Mouse (Mus musculus): ENCODE measurements around the gene Ltb4r1. TPM values are rescaled to one million over a fixed set of nuclear protein-coding genes. Genes with fewer than 3 reads are reported as not detected.

The Ltb4r1 gene
- polyA plus RNA-seq (2016; fragmentation: Nextera tagmentation; extraction: Ambion mirVana), result 0.26 and 0.68 TPM in 2 replicates

- Histone ChIP-seq H3K9me3 (no peaks in the 10 kb centered on the region), H3K4me2 (no peak within 1 kb of the TSS), H3K4me1 (replicated peaks) (peaks cover 27% of the 10 kb centered on the region), H3K4me3 (replicated peaks) (no peak within 1 kb of the TSS), H3K27me3 (peaks cover 83% of the 10 kb centered on the region), H3K27ac (no peak within 1 kb of the TSS), H3K9ac (replicated peaks) (no peak within 1 kb of the TSS), H3K36me3 (no peaks in the 10 kb centered on the region)
- ATAC-seq (ENCODE audit: insufficient number of reproducible peaks, insufficient read depth, low FRiP score, low TSS enrichment, low read depth), result no peak
- WGBS, result 70% methylated on average over 4 of the region's 4 CpGs
These were observed at the start of gene Ltb4r1 for GRCm38 (mm10) chr14:55765696-55766095. Gene Ltb4r1, plus strand, starts transcription at chr14:55765962.

DNA sequence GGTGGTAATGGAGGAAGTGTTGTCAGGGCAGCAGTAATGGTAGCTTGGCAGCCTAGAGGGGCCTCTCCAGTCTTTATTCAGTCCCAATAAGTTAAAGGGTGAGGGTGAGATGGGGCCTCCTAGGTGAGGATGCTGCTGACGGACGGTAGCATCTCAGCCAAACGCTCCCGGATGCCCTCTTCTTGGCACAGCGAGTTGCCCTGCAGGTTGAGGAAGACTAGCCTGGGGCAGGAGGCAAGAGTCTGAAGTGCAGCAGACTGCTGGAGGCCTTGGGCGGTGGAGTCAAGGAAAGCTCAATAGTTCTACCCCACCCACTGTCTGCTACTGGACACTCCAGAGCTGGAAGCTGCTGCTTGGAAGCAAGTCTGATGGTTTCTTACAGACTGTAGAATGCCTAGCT lies 49.5 kb upstream of the Ltb4r1 start:
- H3K27ac ChIP-seq, result no peak overlapping the region
- H3K4me1 ChIP-seq (replicated peaks), result peaks cover 15% of the 10 kb centered on the region
- H3K9me3 ChIP-seq, result no peaks in the 10 kb centered on the region
- ATAC-seq (ENCODE audit: insufficient number of reproducible peaks, insufficient read depth, low FRiP score, low TSS enrichment, low read depth), result no peak
- peaks cover 35% of the 10 kb centered on the region for H3K36me3 ChIP-seq
- H3K27me3 ChIP-seq, result peaks cover 28% of the 10 kb centered on the region
- H3K9ac ChIP-seq (replicated peaks), result no peak overlapping the region
- WGBS, result 96% methylated on average over 6 of the region's 6 CpGs
- H3K4me3 ChIP-seq (replicated peaks), result no peak overlapping the region
- no peak overlapping the region for H3K4me2 ChIP-seq

DNA sequence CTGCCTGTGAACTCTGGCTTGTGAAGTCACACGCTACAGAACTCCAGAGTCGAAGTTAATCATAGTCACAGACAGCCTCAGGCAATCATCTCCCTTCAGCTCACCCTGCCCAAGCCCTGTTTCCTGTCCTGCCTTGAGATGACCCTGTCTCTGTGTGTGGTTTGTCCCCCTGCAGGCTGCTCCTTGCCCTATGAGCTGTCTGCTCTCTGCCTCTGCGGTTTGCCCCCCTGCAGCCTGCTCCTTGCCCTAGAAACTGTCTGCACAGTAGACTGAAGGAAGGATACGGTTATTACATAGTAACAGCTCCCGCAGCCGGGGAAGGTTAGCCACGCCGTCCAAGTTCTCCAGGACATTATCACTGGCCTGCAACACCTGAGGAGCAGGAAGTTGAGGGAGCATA lies 48.9 kb upstream of the Ltb4r1 start:
- no peak overlapping the region for H3K27ac ChIP-seq
- no peak overlapping the region for H3K9ac ChIP-seq (replicated peaks)
- H3K36me3 ChIP-seq, result peaks cover 35% of the 10 kb centered on the region
- no peaks in the 10 kb centered on the region for H3K9me3 ChIP-seq
- no peak overlapping the region for H3K4me3 ChIP-seq (replicated peaks)
- H3K4me1 ChIP-seq (replicated peaks), result peaks cover 18% of the 10 kb centered on the region
- ATAC-seq (ENCODE audit: insufficient number of reproducible peaks, insufficient read depth, low FRiP score, low TSS enrichment, low read depth), result no peak
- peaks cover 21% of the 10 kb centered on the region for H3K27me3 ChIP-seq
- WGBS, result 76% methylated on average over 8 of the region's 8 CpGs
- H3K4me2 ChIP-seq, result no peak overlapping the region

GRCm38 (mm10) chr14:55719737-55720136 lies 46.0 kb upstream of the Ltb4r1 start:
- 85% methylated on average over 6 of the region's 6 CpGs for WGBS
- peaks cover 9% of the 10 kb centered on the region for H3K4me1 ChIP-seq (replicated peaks)
- H3K9ac ChIP-seq (replicated peaks), result no peak overlapping the region
- no peak overlapping the region for H3K4me3 ChIP-seq (replicated peaks)
- no peak overlapping the region for H3K4me2 ChIP-seq
- H3K27me3 ChIP-seq, result no peaks in the 10 kb centered on the region
- no peaks in the 10 kb centered on the region for H3K9me3 ChIP-seq
- H3K27ac ChIP-seq, result no peak overlapping the region
- peaks cover 35% of the 10 kb centered on the region for H3K36me3 ChIP-seq
- ATAC-seq (ENCODE audit: insufficient number of reproducible peaks, insufficient read depth, low FRiP score, low TSS enrichment, low read depth), result no peak

DNA sequence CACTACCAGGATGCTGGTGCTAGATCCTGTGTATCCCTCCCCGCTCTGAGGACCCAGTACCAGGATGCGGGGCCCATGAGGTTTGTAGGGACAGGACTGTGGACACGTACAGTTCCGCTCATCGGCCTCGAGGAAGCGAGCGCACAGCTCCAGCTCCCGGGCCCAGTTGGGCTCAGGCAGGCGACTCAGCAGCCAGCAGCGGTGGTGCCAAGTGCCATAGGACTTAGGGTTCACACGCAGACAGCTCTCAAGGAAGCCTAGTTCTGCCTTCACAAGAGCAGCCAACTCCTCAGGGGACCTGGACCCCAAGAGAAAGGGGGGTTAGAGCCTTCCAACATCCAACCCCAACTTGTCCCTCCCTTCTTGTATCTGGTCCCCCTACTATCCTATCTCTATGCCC lies 45.1 kb upstream of the Ltb4r1 start:
- 94% methylated on average over 12 of the region's 12 CpGs for WGBS
- H3K9me3 ChIP-seq, result no peaks in the 10 kb centered on the region
- no peak for ATAC-seq (ENCODE audit: insufficient number of reproducible peaks, insufficient read depth, low FRiP score, low TSS enrichment, low read depth)
- peak overlapping the region; percentile 67 for H3K4me2 ChIP-seq
- H3K27me3 ChIP-seq, result no peaks in the 10 kb centered on the region
- peaks cover 9% of the 10 kb centered on the region for H3K4me1 ChIP-seq (replicated peaks)
- peaks cover 35% of the 10 kb centered on the region for H3K36me3 ChIP-seq
- H3K27ac ChIP-seq, result no peak overlapping the region
- no peak overlapping the region for H3K9ac ChIP-seq (replicated peaks)
- H3K4me3 ChIP-seq (replicated peaks), result no peak overlapping the region

- Histone ChIP-seq H3K36me3 (peaks cover 34% of the 10 kb centered on the region), H3K4me2 (peak overlapping the region; percentile 67), H3K9ac (replicated peaks) (peak overlapping the region; percentile 70; the same call in 1 of the 2 replicates), H3K27me3 (no peaks in the 10 kb centered on the region), H3K27ac (no peak overlapping the region), H3K4me3 (replicated peaks) (peak overlapping the region; percentile 77), H3K9me3 (no peaks in the 10 kb centered on the region), H3K4me1 (replicated peaks) (peaks cover 9% of the 10 kb centered on the region)
- ATAC-seq (ENCODE audit: insufficient number of reproducible peaks, insufficient read depth, low FRiP score, low TSS enrichment, low read depth), result no peak
- 78% methylated on average over 6 of the region's 6 CpGs for WGBS
These were observed 44.7 kb upstream of the Ltb4r1 start for GRCm38 (mm10) chr14:55721076-55721475.

GRCm38 (mm10) chr14:55721700-55722437 lies 43.9 kb upstream of the Ltb4r1 start, which contains the start of gene Rabggta:
Gene Rabggta, minus strand, starts transcription at chr14:55722263.
- ATAC-seq (ENCODE audit: insufficient number of reproducible peaks, insufficient read depth, low FRiP score, low TSS enrichment, low read depth), result peak; percentile 96
- peaks cover 9% of the 10 kb centered on the region for H3K4me1 ChIP-seq (replicated peaks)
- 1% methylated on average over 50 of the region's 50 CpGs for WGBS
- H3K9ac ChIP-seq (replicated peaks), result peak within 1 kb of the TSS; percentile 70
- no peaks in the 10 kb centered on the region for H3K9me3 ChIP-seq
- peak within 1 kb of the TSS; percentile 67 for H3K4me2 ChIP-seq
- peaks cover 26% of the 10 kb centered on the region for H3K36me3 ChIP-seq
- H3K27me3 ChIP-seq, result no peaks in the 10 kb centered on the region
- H3K27ac ChIP-seq, result peak within 1 kb of the TSS; percentile 78
- peak within 1 kb of the TSS; percentile 77 for H3K4me3 ChIP-seq (replicated peaks)

- Histone ChIP-seq H3K4me3 (replicated peaks) (peak overlapping the region; percentile 77), H3K4me2 (peak overlapping the region; percentile 67), H3K36me3 (peaks cover 19% of the 10 kb centered on the region), H3K9me3 (no peaks in the 10 kb centered on the region), H3K27me3 (no peaks in the 10 kb centered on the region), H3K27ac (peak overlapping the region; percentile 78), H3K9ac (replicated peaks) (peak overlapping the region; percentile 70), H3K4me1 (replicated peaks) (peaks cover 9% of the 10 kb centered on the region)
- no peak for ATAC-seq (ENCODE audit: insufficient number of reproducible peaks, insufficient read depth, low FRiP score, low TSS enrichment, low read depth)
- WGBS, result 54% methylated on average over 8 of the region's 8 CpGs
These were observed 43.3 kb upstream of the Ltb4r1 start for GRCm38 (mm10) chr14:55722438-55722945.

DNA sequence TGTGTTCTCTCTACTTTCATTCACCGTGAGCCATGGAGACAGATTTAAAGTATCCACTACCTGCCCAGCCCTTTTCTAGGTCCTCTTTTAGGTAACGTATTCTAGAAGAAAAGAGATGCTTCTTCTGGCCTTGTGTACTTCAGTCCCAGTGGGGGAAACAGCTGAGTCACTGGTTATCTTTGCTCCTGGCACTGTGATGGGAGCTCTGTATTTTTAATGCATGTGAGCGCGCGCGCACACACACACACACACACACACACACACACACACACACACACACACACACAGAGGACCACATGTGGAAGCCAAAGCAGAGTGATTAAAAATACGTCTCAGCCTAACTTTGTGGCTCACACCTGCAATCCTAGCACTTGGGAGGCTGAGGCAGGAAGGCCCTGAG lies 42.3 kb upstream of the Ltb4r1 start:
- Histone ChIP-seq H3K27me3 (no peaks in the 10 kb centered on the region), H3K9ac (replicated peaks) (no peak overlapping the region), H3K36me3 (peaks cover 13% of the 10 kb centered on the region), H3K27ac (no peak overlapping the region), H3K9me3 (no peaks in the 10 kb centered on the region), H3K4me2 (no peak overlapping the region), H3K4me3 (replicated peaks) (no peak overlapping the region), H3K4me1 (replicated peaks) (peaks cover 9% of the 10 kb centered on the region)
- ATAC-seq (ENCODE audit: insufficient number of reproducible peaks, insufficient read depth, low FRiP score, low TSS enrichment, low read depth), result no peak
- 92% methylated on average over 7 of the region's 7 CpGs for WGBS

DNA sequence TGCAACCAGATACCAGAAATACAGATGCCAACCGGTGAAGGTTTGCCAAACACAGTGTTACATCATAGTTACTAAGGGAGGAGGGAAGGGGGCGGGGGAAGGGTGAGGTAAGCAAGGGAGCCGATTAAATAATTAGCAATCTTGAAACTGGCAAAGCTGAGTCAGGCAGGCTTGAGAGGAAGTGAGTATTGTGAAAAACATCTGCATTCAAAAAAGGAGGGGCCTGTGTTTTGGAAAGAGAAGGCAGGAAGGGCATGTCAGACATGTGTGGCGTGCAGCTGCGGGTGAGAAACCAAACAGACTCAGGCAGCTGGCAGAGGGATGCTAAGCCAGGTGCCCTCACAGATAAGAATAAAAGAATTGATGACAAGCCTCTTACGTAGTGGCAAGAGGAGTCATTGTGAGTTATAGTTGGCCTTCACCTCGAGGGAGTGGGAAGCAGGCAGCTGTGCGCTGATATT lies 41.3 kb upstream of the Ltb4r1 start:
- Histone ChIP-seq H3K9me3 (no peaks in the 10 kb centered on the region), H3K27me3 (no peaks in the 10 kb centered on the region), H3K4me2 (no peak overlapping the region), H3K27ac (no peak overlapping the region), H3K36me3 (peaks cover 8% of the 10 kb centered on the region; the same call in 1 of the 2 replicates), H3K4me1 (replicated peaks) (peaks cover 9% of the 10 kb centered on the region), H3K4me3 (replicated peaks) (no peak overlapping the region), H3K9ac (replicated peaks) (no peak overlapping the region)
- WGBS, result 70% methylated on average over 8 of the region's 8 CpGs
- ATAC-seq (ENCODE audit: insufficient number of reproducible peaks, insufficient read depth, low FRiP score, low TSS enrichment, low read depth), result no peak

DNA sequence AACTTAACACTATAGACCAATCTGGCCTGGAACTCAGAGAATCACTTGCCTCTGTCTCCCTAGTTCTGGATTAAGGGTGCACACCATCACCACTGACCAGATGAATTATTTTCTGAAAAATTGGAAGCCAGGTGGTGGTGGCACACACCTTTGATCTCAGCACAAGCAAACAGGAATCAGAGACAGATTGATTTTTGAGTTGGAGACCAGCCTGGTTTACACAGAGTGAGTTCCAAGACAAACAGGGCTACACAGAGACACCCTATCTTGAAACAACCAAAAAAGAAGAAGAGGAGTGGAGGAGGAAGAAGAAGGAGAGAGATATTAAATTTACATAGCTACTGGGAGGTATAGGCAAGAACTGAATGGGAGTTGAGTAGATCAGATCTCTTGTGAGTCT lies 39.5 kb upstream of the Ltb4r1 start:
- no peak overlapping the region for H3K4me3 ChIP-seq (replicated peaks)
- H3K27ac ChIP-seq, result no peak overlapping the region
- H3K9ac ChIP-seq (replicated peaks), result no peak overlapping the region
- H3K4me2 ChIP-seq, result no peak overlapping the region
- H3K4me1 ChIP-seq (replicated peaks), result peaks cover 3% of the 10 kb centered on the region
- ATAC-seq (ENCODE audit: insufficient number of reproducible peaks, insufficient read depth, low FRiP score, low TSS enrichment, low read depth), result no peak
- H3K27me3 ChIP-seq, result no peaks in the 10 kb centered on the region
- H3K36me3 ChIP-seq, result no peaks in the 10 kb centered on the region
- no peaks in the 10 kb centered on the region for H3K9me3 ChIP-seq

Data from limb, embryonic 12.5 days (tissue).